Mouse (Mus musculus): ENCODE results near the gene Nmnat2. TPM values are rescaled to one million over a fixed set of nuclear protein-coding genes. Genes with fewer than 3 reads are reported as not detected.

The Nmnat2 gene
- 0.28 and 0.91 TPM in 2 replicates for polyA plus RNA-seq (2012; rRNA removed; ENCODE audit: low replicate concordance)

GRCm38 (mm10) chr1:152954821-152955523 lies at the start of gene Nmnat2:
Gene Nmnat2, plus strand, starts transcription at chr1:152954993.

Other genes starting within 250 kb of the Nmnat2 start
- gene Apobec4, start 204.4 kb upstream of the Nmnat2 start, polyA plus RNA-seq (2012; rRNA removed; ENCODE audit: low replicate concordance), result not detected in 2 replicates
- 1.7 and 1.8 TPM in 2 replicates for gene Rgl1, start 188.6 kb upstream of the Nmnat2 start, polyA plus RNA-seq (2012; rRNA removed; ENCODE audit: low replicate concordance)
- gene Arpc5, start 188.5 kb upstream of the Nmnat2 start, polyA plus RNA-seq (2012; rRNA removed; ENCODE audit: low replicate concordance), result 18.3 and 33.8 TPM in 2 replicates
- gene Ncf2, start 154.8 kb upstream of the Nmnat2 start, polyA plus RNA-seq (2012; rRNA removed; ENCODE audit: low replicate concordance), result 1.4 and 2.9 TPM in 2 replicates
- gene Smg7, start 52.3 kb upstream of the Nmnat2 start, polyA plus RNA-seq (2012; rRNA removed; ENCODE audit: low replicate concordance), result 11.6 and 21.3 TPM in 2 replicates
- 2.2 and 3.1 TPM in 2 replicates for gene Lamc2, start 231.5 kb downstream of the Nmnat2 start, polyA plus RNA-seq (2012; rRNA removed; ENCODE audit: low replicate concordance)

Measured in duodenum, adult 2 months (tissue).